Mouse (Mus musculus) adrenal gland, postnatal 10 days (tissue): ENCODE data around the gene Nup43. TPM values are rescaled to one million over a fixed set of nuclear protein-coding genes. Genes with fewer than 3 reads are reported as not detected.

Experiments
- DNase-seq: peaks from one replicate; pipeline ENCODE4 v3.0.0; 2021; ENCODE audit warnings: mixed read lengths
- total RNA-seq, 2 experiments: library from RNA; stranded (reverse); gene quantifications; 2 replicates each; pipeline ENCODE4 v1.2.3; 2021

Gene Nup43
- total RNA-seq, 2 experiments from 2014 or later = 11.7 to 14.4 TPM

DNA sequence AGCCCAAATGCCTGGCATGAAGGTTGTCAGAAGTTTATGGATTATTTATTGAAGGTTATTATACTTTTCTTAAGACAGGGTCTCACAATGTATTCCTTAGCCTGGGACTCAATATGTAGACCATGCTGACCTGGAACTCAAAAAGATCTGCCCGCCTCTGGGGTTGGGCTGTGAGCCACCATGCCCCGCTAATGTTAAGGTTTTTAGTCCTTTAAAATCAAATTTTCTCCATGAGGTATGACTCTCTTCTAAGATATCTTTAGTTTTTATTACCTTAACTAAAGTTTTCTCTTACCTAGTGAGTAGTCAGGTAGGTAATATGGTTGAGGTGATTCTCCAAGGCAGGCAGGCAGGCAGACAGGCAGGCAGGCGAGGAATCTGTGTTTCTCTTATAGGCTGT, 14.9 kb downstream of the Nup43 start:
- no peak for DNase-seq

DNA sequence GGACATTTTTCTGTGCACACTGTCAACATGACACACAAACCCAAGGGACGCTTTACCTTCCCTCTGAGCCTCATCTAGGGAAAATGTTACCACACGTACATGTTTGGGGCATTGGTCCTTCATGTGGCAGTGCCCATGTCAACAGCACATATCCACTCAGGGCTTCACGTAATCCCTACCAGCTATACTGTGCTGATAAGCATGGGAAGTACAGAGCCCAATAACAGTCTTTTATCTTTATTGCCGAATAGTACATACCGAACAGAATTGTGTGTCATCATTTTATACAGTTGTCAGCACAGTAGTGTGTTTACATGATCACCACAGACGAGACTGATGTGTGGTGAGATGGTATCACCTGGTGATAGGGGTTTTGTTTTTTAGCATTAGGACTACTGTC, 19.6 kb downstream of the Nup43 start:
- DNase-seq = no peak

DNA sequence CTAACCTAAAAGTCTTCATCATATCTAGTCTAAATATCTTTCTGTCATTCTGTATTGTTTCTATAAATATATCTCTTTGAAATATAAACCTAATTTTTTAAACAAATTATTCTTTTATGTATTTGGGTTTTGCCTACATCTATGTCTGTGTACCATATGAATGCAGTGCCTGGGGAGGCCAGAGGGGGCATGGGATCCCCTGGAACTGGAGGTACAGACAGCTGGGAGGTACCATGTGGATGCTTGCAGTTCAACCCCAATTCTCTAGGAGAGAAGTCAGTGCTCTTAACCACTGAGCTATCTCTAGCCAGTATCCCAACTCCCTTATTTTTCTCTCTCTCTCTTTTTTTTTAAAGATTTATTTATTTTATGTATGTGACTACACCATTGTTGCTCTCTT, 28.0 kb downstream of the Nup43 start:
- DNase-seq = no peak

DNA sequence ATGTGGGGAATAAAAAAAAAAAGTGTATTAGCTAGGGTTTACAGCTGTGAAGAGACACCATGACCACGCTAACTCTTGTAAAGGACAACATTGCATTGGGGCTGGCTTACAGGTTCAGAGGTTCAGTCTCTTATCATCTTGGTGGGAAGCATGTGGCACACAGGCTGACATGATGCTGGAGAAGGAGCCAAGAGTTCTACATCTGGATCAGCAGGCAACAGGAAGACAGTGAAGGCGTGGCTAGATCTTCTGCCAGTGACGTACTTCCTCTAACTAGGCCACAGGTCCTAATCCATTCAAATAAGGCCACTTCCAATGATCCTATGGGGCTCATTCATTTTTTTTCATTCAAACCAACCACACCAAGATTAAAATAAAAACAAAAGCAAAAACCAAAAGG, 32.8 kb downstream of the Nup43 start:
- DNase-seq = no peak

DNA sequence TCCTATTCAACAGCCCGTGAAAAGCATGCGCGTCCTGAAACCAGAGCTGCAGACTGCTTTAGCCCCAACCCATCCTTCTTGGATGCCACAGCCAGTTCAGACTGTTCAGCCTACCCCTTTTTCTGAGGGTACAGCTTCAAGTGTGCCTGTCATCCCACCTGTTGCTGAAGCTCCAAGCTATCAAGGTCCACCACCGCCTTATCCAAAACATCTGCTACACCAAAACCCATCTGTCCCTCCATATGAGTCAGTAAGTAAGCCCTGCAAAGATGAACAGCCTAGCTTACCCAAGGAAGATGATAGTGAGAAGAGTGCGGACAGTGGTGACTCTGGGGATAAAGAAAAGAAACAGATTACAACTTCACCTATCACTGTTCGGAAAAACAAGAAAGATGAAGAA, 35.3 kb downstream of the Nup43 start:
- DNase-seq = no peak

DNA sequence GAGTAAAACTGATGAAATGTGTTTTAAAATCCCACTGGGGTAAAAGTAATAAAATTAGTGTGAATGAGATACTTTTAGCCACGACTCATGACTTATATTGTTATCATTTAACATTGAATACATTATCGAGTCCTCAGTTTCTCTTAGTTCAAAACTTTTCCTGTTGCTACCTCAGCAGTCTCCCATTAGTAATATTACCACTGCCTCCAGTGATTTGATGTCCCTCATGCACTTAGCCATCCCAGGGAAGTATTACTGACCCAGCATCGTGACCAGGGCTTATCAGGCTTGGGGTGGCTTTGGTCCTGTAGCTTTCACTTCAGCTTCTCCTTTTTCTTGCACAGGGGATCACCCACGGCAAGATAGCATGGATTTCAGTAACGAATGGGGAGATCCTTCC, 42.8 kb downstream of the Nup43 start:
- no peak for DNase-seq

DNA sequence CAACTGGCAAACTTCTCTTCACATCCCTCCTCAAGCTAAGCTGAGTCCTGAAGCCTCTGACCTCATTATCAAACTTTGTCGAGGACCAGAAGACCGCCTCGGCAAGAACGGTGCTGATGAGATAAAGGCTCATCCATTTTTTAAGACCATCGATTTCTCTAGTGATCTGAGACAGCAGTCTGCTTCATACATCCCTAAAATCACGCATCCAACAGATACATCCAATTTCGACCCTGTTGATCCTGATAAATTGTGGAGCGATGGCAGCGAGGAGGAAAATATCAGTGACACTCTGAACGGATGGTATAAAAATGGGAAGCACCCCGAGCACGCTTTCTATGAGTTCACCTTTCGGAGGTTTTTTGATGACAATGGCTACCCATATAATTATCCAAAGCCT, 45.2 kb downstream of the Nup43 start:
- DNase-seq = no peak

DNA sequence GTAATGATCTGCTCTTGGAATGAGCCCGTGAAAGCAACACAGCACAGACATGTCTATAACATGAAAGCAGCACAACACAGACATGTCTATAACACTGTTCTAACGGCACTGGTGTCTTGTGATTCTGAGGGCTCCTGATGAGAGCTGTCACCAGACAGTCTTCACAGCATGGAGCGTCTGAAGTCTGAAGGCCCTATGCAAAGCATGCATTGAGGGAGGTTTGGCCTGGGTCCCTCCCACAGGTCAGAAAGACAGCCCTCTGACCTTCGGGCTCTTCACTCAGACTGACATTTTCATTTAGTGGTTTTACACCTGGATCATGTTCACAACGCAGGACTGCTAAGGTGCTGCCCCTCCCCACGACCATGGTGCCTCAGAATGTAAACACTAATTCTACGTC, 47.8 kb downstream of the Nup43 start:
- DNase-seq = no peak

DNA sequence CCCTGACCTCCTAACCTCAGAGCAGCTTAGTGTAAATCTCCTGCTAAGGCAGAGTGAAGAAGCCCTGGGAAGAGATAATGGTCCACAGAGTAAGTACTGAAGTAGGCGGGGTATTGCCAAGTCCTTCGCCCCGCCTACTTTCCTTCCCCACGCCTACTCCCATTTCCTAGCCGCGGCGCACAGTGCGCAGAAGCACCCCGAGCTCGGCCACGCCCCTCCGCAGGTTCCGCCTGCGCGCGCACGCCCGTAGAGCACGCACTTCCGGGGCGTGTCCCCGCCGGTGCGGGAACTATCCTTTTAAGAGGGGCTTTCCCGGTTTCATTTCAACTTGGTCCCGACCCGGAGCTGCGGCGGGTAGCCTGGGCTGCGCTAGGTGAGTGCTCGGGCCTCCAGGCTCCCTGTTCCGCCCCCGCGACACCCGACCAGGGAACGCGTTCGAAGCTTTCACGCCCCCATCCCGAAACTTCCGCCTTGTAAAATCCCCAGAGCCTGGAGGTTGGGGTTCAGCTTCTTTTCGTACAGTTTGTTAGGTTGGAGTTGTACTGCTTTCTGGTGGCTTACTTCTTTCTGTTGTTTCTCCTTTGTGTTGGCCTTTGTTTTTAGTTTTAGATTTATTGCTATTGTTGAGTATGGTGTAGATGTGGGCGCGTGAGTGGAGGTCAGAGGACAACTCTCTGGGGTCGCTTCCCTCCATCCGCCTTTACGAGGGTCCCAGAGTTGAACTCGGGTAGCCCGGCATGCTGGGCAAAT, 58.6 kb downstream of the Nup43 start, which contains the start of gene Katna1:
Gene Katna1 (plus strand): TSS at position 250 of the 750 bp plus-strand sequence.
- peak; percentile 96 for DNase-seq

DNA sequence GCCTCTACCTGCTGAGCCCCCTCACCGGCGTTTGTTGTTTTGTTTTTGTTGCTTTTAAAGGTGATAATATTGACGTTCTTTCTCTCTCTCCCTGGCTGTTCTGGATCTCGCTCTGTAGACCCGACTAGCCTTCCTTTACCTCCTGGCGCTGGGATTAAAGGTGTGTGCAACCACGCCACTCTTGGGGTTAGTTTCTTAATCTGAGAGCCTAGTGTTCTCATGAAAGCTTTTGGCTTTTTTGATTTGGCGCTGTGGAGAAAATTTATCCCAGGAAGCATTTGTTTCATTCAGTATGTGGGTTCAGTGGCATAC, 59.2 kb downstream of the Nup43 start:
- DNase-seq = no peak

DNA sequence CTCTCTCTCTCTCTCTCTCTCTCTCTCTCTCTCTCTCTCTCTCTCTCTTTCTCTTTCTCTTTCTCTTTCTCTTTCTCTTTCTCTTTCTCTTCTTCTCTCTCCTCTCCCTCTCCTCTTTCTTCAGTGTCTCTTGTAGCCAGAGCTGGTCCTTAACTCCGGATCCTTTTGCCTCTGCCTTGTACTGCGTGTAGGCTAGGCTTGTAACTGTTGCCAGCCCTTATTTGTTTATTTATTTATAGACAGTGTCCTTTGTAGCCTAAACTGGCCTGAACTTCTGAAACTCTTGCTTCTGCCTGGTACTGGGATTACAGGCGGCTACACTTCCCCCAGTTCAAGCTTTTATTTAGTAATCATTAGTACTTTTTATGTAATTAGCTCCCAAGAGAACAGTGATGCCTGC, 59.7 kb downstream of the Nup43 start:
- DNase-seq = no peak

Other genes with a start within 250 kb of the Nup43 start
- 10 to 100 TPM; 14.7 to 20.4 TPM for gene Ulbp1, start 193.9 kb upstream of the Nup43 start, total RNA-seq
- 10 to 100 TPM; 12.9 to 16.5 TPM for gene Lrp11, start 77.7 kb upstream of the Nup43 start, total RNA-seq
- gene Pcmt1, start 13.6 kb downstream of the Nup43 start, total RNA-seq = 10 to 100 TPM; 66.8 to 71.3 TPM
- gene Lats1, start 13.7 kb downstream of the Nup43 start, total RNA-seq = 10 to 100 TPM; 45.2 to 47.0 TPM
- gene Katna1, start 58.5 kb downstream of the Nup43 start, total RNA-seq = 10 to 100 TPM; 30.3 to 31.7 TPM
- gene Ginm1, start 125.3 kb downstream of the Nup43 start, total RNA-seq = 100 to 1,000 TPM; 206 to 214 TPM
- gene Ppil4, start 125.4 kb downstream of the Nup43 start, total RNA-seq = 10 to 100 TPM; 22.8 to 25.0 TPM
- gene Zc3h12d, start 165.0 kb downstream of the Nup43 start, total RNA-seq = 1 to 10 TPM in 1 of 2 experiments, under 1 TPM in 1; 1.00 to 1.1 TPM